ENCODE assay signal across 7 mouse cellular contexts in genomic region chr2:105852971-105853370, GRCm38 (mm10).
"Had no signal": no experiment of that assay in that cellular context is flagged by ENCODE, and none has a peak within 500 bp of the region (broad histone marks: within the 10 kb centered on the region; RNA-seq: fewer than 3 reads in every experiment).

No protein-coding gene starts in this region.

- DNase-seq: lung, adult 2 months; lung, postnatal 14 days; lung, postnatal 36 days; right cerebral cortex, postnatal 14 days; thymus, adult 2 months; thymus, postnatal 25 days; thymus, postnatal 4 days had no signal
